Mouse (Mus musculus) bone marrow, adult 2 months (tissue): ENCODE measurements around the gene Skiv2l.

Source experiments
- CTCF ChIP-seq: fragments of 200-500 bp; IDR thresholded peaks from 2 replicates; pipeline ENCODE4 v1.5.1; 2011; ENCODE audit warnings: low read length, control low read depth; ENCODE audit not compliant: control insufficient read depth, insufficient read depth
- POLR2A ChIP-seq: fragments of 200-500 bp; IDR thresholded peaks from 2 replicates; pipeline ENCODE4 v1.6.1; 2011; ENCODE audit warnings: low read depth, mild to moderate bottlenecking, control low read depth, low read length, borderline replicate concordance; ENCODE audit not compliant: control insufficient read depth

DNA sequence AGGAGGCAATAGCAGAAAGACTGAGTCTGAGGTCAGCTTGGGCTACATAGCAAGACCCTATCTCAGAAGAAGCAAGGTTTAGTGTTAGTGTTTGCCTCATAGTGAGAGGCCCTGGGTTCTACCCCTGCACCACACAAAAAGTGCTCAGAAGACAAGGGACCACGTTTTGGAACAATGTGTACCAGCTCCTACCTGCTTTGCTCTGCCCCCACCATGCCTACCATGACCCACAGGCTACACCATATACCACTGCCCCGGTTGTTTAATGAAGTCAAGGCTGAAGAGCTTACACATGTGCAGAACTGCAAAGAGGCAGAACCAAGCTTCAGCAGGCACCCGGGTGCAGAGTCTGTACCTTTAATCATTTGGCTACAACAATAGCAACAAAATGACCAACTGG lies 42.8 kb downstream of the Skiv2l start:
- TF ChIP-seq CTCF, result no peak
- no peak for TF ChIP-seq POLR2A
